Mouse (Mus musculus) skeletal muscle tissue, adult 2 months (tissue): ENCODE measurements around the gene Cenpn.

Experiments used
- DNase-seq: peaks from one replicate; pipeline ENCODE4 v3.0.0-alpha.2; 2012; ENCODE audit warnings: low read depth, low spot score

The Cenpn gene

GRCm38 (mm10) chr8:116921337-116922059 lies at the start of gene Cenpn, which contains the start of gene Cmc2:
Gene Cenpn (plus strand): TSS chr8:116921730.
Gene Cmc2 (minus strand): TSS chr8:116921455.
- peak; percentile 97 for DNase-seq

- DNase-seq = no peak
Observed at GRCm38 (mm10) chr8:116872761-116873342, 48.7 kb upstream of the Cenpn start.

GRCm38 (mm10) chr8:116873586-116873985 lies 47.9 kb upstream of the Cenpn start:
- DNase-seq = no peak

- no peak for DNase-seq
Observed at GRCm38 (mm10) chr8:116873986-116874385, 47.5 kb upstream of the Cenpn start.

GRCm38 (mm10) chr8:116875798-116876450 lies 45.6 kb upstream of the Cenpn start:
- DNase-seq = no peak

GRCm38 (mm10) chr8:116881396-116881795 lies 40.1 kb upstream of the Cenpn start:
- no peak for DNase-seq

- DNase-seq = no peak
Observed at GRCm38 (mm10) chr8:116887813-116888212, 33.7 kb upstream of the Cenpn start.

- no peak for DNase-seq
Observed at GRCm38 (mm10) chr8:116891446-116891845, 30.1 kb upstream of the Cenpn start.

GRCm38 (mm10) chr8:116892130-116892529 lies 29.4 kb upstream of the Cenpn start:
- no peak for DNase-seq

GRCm38 (mm10) chr8:116892636-116893035 lies 28.9 kb upstream of the Cenpn start:
- DNase-seq = no peak

GRCm38 (mm10) chr8:116893938-116894337 lies 27.6 kb upstream of the Cenpn start:
- DNase-seq = no peak

GRCm38 (mm10) chr8:116895521-116895920 lies 26.0 kb upstream of the Cenpn start:
- DNase-seq = no peak

GRCm38 (mm10) chr8:116904736-116905135 lies 16.8 kb upstream of the Cenpn start:
- DNase-seq = no peak

- no peak for DNase-seq
Observed at GRCm38 (mm10) chr8:116905252-116905651, 16.3 kb upstream of the Cenpn start.

GRCm38 (mm10) chr8:116905836-116906235 lies 15.7 kb upstream of the Cenpn start:
- no peak for DNase-seq

- no peak for DNase-seq
Observed at GRCm38 (mm10) chr8:116921005-116921336, 559 bp upstream of the Cenpn start.

GRCm38 (mm10) chr8:116922060-116922757 lies 679 bp downstream of the Cenpn start:
- DNase-seq = no peak

- DNase-seq = no peak
Observed at GRCm38 (mm10) chr8:116923526-116923925, 2.0 kb downstream of the Cenpn start.

- no peak for DNase-seq
Observed at GRCm38 (mm10) chr8:116927880-116928279, 6.3 kb downstream of the Cenpn start.

GRCm38 (mm10) chr8:116928588-116928987 lies 7.1 kb downstream of the Cenpn start:
- DNase-seq = no peak

GRCm38 (mm10) chr8:116934976-116935375 lies 13.4 kb downstream of the Cenpn start:
- no peak for DNase-seq

GRCm38 (mm10) chr8:116935506-116935905 lies 14.0 kb downstream of the Cenpn start:
- DNase-seq = no peak
